Mouse (Mus musculus) left cerebral cortex, adult 2 months (tissue): ENCODE measurements around the gene Crybb1. TPM values are rescaled to one million over a fixed set of nuclear protein-coding genes. Genes with fewer than 3 reads are reported as not detected.
A peak's percentile ranks its signal among the peaks of the same experiment; 100 is the strongest.

Source experiments
- DNase-seq, 2 experiments: peaks; one replicate each; pipeline ENCODE4 v3.0.0; 2021 to 2022; ENCODE audit warnings: low spot score in 2 of 2, mixed read lengths in 1 of 2; ENCODE audit errors: extremely low spot score in 1 of 2
- H3K27ac ChIP-seq: fragments of 200-600 bp; 2 replicates; pipeline ENCODE4 v1.8.1; 2022
- H3K4me3 ChIP-seq: fragments of 200-600 bp; 2 replicates; pipeline ENCODE4 v1.8.1; 2022
- CTCF ChIP-seq: fragments of 200-600 bp; IDR thresholded peaks from 2 replicates; pipeline ENCODE4 v1.8.1; 2022; ENCODE audit warnings: antibody characterized with exemption, mild to moderate bottlenecking, moderate library complexity
- intact Hi-C: fragments of 180-260 bp; cut with DNase I; formaldehyde crosslinking; loops from one replicate; pipeline ENCODE4 v1.15.1; 2025
- total RNA-seq, 2 experiments: library from RNA; stranded (reverse); gene quantifications; 2 replicates each; pipeline ENCODE4 v1.2.3; 2021

Crybb1 gene
- total RNA-seq, 2 experiments from 2014 or later: 6.9 to 7.4 TPM

- H3K4me3 ChIP-seq: no peak overlapping the region
- intact Hi-C loops: no loop called here
- H3K27ac ChIP-seq: no peak overlapping the region
- TF ChIP-seq CTCF: no peak
- no peak for DNase-seq
Measured at GRCm38 (mm10) chr5:112282123-112282779, 26.6 kb downstream of the Crybb1 start.

GRCm38 (mm10) chr5:112282780-112283482, 27.3 kb downstream of the Crybb1 start:
- Histone ChIP-seq H3K4me3 (no peak overlapping the region), H3K27ac (no peak overlapping the region; the same call in 1 of the 2 replicates)
- DNase-seq: no peak
- intact Hi-C loops: no loop called here
- TF ChIP-seq CTCF: no peak

DNA sequence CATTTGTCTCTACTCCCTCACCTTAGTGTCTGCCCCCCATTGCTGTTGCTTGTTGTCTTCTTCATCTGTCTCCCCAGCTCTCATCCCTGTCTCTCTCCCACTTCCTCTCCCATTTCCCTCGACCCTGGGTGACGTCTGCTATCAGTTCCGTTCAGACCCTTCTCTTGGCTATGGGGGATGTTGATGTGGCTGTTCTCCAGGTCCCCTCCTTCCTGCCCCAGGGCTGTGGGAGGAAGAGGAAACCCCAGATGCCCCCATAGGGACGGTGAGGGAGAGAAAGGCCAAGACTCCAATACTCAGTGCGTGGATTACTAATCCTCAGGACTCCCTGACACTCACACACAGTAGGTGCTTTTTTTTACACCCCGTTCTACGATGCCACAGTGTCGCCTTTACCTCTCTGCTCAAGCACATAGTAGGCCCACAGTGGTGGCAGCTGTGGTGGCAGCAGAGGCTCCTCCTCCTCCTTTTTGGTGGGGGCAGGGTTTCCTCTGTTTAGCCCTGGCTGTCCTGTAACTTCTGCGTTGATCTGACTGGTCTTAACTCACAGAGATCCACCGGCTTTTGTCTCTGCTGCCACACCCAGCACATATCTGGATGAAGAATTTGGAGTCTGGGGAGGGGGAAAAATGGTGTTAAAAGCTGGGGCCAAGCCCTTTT, 28.1 kb downstream of the Crybb1 start:
- H3K4me3 ChIP-seq: no peak overlapping the region
- H3K27ac ChIP-seq: no peak overlapping the region
- TF ChIP-seq CTCF: no peak
- intact Hi-C loops: no loop called here
- no peak for DNase-seq

GRCm38 (mm10) chr5:112284203-112284582, 28.6 kb downstream of the Crybb1 start:
- DNase-seq: no peak
- intact Hi-C loops: no loop called here
- Histone ChIP-seq H3K27ac (no peak overlapping the region), H3K4me3 (no peak overlapping the region)
- no peak for TF ChIP-seq CTCF

DNA sequence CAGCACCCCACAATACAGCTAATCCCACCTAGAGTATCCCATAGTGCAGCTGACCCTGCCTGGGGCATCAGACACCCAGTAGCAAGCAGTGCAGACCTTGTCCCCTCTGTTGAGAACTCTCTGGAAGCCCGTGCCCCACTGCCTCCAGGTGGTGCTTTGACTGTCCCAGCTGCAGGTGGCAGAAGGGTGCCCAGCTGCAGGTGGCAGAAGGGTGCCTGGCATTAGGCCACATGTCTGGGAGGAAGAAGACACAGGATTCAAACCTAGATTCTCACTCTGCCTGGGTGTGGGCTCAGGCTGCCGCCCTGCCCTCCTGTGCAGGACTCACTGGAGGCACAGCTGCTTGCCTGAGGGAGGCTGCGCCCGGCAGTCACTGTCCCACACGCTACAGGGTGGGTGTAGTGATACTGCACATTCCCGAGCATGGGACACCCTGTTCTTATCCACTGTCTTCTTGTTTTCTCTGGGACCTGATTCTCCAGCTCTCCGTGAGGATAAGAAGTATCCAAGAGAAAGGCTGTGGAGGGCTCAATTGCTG, 30.0 kb downstream of the Crybb1 start:
- no peak overlapping the region for H3K4me3 ChIP-seq
- no peak for TF ChIP-seq CTCF
- DNase-seq: no peak
- no peak overlapping the region for H3K27ac ChIP-seq
- intact Hi-C loops: no loop called here

DNA sequence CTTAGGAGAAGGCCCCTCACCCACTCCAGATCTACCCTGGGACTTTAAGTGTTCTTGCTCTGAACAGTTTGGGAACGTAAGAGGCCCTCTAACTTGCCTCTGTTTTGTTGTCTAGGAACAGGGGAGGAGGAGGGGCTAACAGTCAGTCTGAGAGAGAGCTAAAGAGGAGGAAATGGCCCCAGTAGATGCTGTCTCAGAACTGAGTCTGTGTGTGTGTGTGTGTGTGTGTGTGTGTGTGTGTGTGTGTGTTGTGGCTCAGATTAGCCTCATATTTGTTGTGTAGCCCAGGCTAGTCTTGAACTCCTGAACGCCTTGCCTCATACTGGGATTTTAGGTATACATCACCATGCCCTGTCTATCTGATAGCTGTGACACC, 31.0 kb downstream of the Crybb1 start:
- Histone ChIP-seq H3K4me3 (no peak overlapping the region), H3K27ac (no peak overlapping the region)
- TF ChIP-seq CTCF: no peak
- DNase-seq: no peak
- intact Hi-C loops: no loop called here

GRCm38 (mm10) chr5:112286984-112287641, 31.5 kb downstream of the Crybb1 start:
- no peak for TF ChIP-seq CTCF
- H3K27ac ChIP-seq: no peak overlapping the region; the same call in 1 of the 2 replicates
- DNase-seq: no peak
- H3K4me3 ChIP-seq: no peak overlapping the region
- intact Hi-C loops: no loop called here

GRCm38 (mm10) chr5:112287652-112288051, 32.0 kb downstream of the Crybb1 start:
- no peak for TF ChIP-seq CTCF
- no peak for DNase-seq
- intact Hi-C loops: no loop called here
- H3K27ac ChIP-seq: peak overlapping the region; percentile 41
- H3K4me3 ChIP-seq: no peak overlapping the region

DNA sequence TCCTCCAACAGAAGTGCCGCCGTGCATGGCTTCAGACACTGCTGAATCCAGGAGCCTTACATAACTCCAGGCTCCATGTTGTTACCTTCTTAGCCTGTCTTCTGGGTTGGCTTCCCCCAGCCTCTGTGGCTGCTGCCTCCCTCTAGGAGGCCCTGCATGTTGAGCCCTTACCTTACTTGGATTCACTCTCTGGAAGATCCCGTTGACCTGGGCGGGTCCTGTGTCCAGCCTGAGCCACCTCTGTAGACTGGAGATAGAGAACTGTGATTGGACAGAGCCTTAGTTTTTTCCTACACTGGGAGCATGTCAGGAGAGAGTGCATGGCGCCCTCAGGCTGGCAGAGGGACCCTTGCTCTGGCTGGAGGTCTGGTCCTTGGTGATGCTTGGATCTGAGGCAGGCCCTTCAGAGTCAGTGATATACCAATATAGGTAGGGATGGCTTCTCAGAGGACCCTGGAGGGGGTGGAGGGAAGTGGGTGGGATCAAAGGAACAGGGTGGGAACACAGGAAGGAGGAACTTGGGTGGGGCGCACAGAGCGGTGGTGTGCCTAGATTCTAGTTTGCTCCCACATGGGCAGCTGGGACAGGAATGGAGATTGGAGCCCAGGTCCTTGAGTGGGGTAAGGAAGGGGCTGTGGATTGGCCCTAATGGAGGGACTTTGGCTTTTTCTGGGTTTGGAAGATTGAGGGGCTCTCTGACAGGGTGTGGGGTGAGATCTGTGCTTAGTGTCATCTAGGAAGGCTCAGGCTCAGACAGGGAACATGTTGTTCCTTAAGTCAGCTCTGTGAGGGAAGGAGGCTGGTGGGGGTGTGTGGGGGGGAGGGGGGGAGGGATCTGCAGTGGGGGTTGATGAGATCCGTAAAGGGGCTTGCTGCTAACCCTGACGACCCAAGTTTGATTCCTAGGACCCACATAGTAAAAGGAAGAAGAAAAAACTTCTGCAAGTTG, 32.9 kb downstream of the Crybb1 start:
- intact Hi-C loops: no loop called here
- no peak for DNase-seq
- no peak for TF ChIP-seq CTCF
- peak overlapping the region; percentile 41 for H3K27ac ChIP-seq
- H3K4me3 ChIP-seq: no peak overlapping the region

DNA sequence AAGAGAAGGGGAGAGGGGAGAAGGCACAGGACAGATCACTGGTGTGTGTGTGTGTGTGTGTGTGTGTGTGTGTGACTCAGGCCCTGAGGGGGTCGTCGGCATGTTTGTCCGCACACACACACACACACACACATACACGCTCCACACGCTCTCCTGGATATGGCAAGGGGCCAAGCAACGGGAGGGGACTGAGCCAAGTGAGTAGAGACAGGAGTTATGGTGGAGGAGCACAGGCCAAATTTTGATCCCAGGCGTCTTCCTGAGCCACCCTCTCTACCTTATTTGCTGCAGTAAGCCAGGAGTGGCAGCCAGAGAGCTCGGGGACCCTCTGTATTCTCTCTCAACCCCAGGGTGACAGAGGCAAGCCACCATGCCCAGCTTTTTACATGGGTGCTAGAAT, 33.6 kb downstream of the Crybb1 start:
- no peak for TF ChIP-seq CTCF
- no peak overlapping the region for H3K4me3 ChIP-seq
- DNase-seq: no peak
- intact Hi-C loops: no loop called here
- no peak overlapping the region for H3K27ac ChIP-seq
